Mouse (Mus musculus) lung, embryonic 14.5 days (tissue): ENCODE data around the gene Olfr724. TPM values are rescaled to one million over a fixed set of nuclear protein-coding genes. Genes with fewer than 3 reads are reported as not detected.
"Not testable (repeated sequence)": the region's sequence is repeated elsewhere in the genome, so short reads cannot be mapped to it uniquely, and the experiment has no call there.

Experiments used
- ATAC-seq: fragments of 200-750 bp; cut with Nextera tagmentation; 2 replicates; pipeline ENCODE4 v1.8.0; 2017; ENCODE audit warnings: mild to moderate bottlenecking, moderate TSS enrichment, moderate library complexity; ENCODE audit not compliant: insufficient read depth
- DNase-seq: peaks from one replicate; pipeline ENCODE4 v3.0.0-alpha.2; 2015
- H3K27ac ChIP-seq: fragments of 300-500 bp; sonication (generic); 2 replicates; pipeline ENCODE4 v1.5.1; 2014; ENCODE audit warnings: low read depth, mild to moderate bottlenecking, moderate library complexity
- H3K27me3 ChIP-seq: fragments of 300-500 bp; sonication (generic); 2 replicates; pipeline ENCODE4 v1.6.1; 2014; ENCODE audit warnings: low read length, control low read depth; ENCODE audit not compliant: insufficient read depth
- H3K36me3 ChIP-seq: fragments of 300-500 bp; sonication (generic); 2 replicates; pipeline ENCODE4 v1.6.1; 2014; ENCODE audit warnings: control low read depth; ENCODE audit not compliant: insufficient read depth
- H3K4me1 ChIP-seq: fragments of 300-500 bp; sonication (generic); 2 replicates; pipeline ENCODE4 v1.6.1; 2014; ENCODE audit warnings: antibody characterized with exemption, control low read depth; ENCODE audit not compliant: insufficient read depth
- H3K4me2 ChIP-seq: fragments of 300-500 bp; sonication (generic); 2 replicates; pipeline ENCODE4 v1.6.1; 2014; ENCODE audit warnings: mild to moderate bottlenecking
- H3K4me3 ChIP-seq: fragments of 300-500 bp; sonication (generic); 2 replicates; pipeline ENCODE4 v1.5.1; 2014; ENCODE audit warnings: low read depth, low read length
- H3K9ac ChIP-seq: fragments of 300-500 bp; sonication (generic); 2 replicates; pipeline ENCODE4 v1.6.1; 2014
- H3K9me3 ChIP-seq: fragments of 300-500 bp; sonication (generic); 2 replicates; pipeline ENCODE4 v1.6.1; 2016; ENCODE audit warnings: low read depth, low read length, control low read depth
- CTCF ChIP-seq: IDR thresholded peaks from 2 replicates; pipeline ENCODE4 v1.5.1; 2016; ENCODE audit warnings: antibody characterized with exemption, low read depth
- WGBS: fragments of 180-500 bp; shearing (Covaris S2); extraction: QIAGEN DNeasy Blood & Tissue Kit; methylation state at CpG from one replicate; pipeline ENCODE4 v1.1.7; 2014; 5-methylcytosine and 5-hydroxymethylcytosine counted together
- polyA plus RNA-seq: library from polyadenylated mRNA; unstranded; fragments of >200 nt; fragmentation: Nextera tagmentation; extraction: Ambion mirVana; gene quantifications from 2 replicates; pipeline ENCODE4 v1.2.1, GENCODE M21; 2014

The Olfr724 gene
- not detected in 2 replicates for polyA plus RNA-seq

- H3K36me3 ChIP-seq, H3K9me3 ChIP-seq, ATAC-seq, H3K27ac ChIP-seq, H3K27me3 ChIP-seq, H3K4me1 ChIP-seq, H3K4me2 ChIP-seq, H3K9ac ChIP-seq, H3K4me3 ChIP-seq, DNase-seq: not testable (repeated sequence)
- 56% methylated on average over 1 of the region's 1 CpGs for WGBS
Measured at GRCm38 (mm10) chr14:49963174-49963573, at the start of gene Olfr724. Gene Olfr724 (minus strand): TSS chr14:49963274.

GRCm38 (mm10) chr14:49955890-49956289 is 7.2 kb downstream of the Olfr724 start:
- Histone ChIP-seq H3K4me3 (no peak overlapping the region), H3K27ac (no peak overlapping the region), H3K36me3 (no peaks in the 10 kb centered on the region), H3K9ac (no peak overlapping the region), H3K4me1 (no peaks in the 10 kb centered on the region), H3K4me2 (no peak overlapping the region), H3K9me3 (no peaks in the 10 kb centered on the region), H3K27me3 (no peaks in the 10 kb centered on the region)
- WGBS = 29% methylated on average over 2 of the region's 2 CpGs
- DNase-seq = no peak
- no peak for TF ChIP-seq CTCF
- no peak for ATAC-seq

DNA sequence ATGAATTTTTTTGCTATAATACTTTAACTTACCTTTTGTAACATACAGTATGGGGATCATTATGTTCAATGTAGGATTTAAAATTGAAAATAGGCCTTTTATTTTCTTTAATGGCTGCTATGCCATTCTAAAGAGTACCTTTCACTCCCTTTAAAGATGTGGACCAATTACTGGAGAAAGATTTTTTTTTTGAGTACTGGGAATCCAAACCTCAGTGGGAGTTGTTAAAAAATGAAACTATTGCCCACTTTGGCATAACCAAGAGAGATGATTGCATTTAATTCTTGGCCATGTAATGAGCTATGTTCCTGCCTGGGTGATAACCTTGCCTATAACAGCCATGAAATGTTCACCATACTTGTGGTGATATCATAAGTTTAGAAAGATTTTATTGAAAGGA is 31.4 kb downstream of the Olfr724 start, which contains the start of gene Olfr723:
Olfr723 (minus strand) TSS at position 101 of the 400 bp plus-strand sequence.
- H3K9me3 ChIP-seq, ATAC-seq, H3K27me3 ChIP-seq, H3K4me1 ChIP-seq, DNase-seq, H3K27ac ChIP-seq, H3K36me3 ChIP-seq, H3K4me3 ChIP-seq, H3K4me2 ChIP-seq, H3K9ac ChIP-seq: not testable (repeated sequence)

Other genes starting within 250 kb of the Olfr724 start
- gene Armh4, start 179.9 kb downstream of the Olfr724 start, polyA plus RNA-seq = 12.0 and 12.2 TPM in 2 replicates
- gene Olfr722, start 61.3 kb downstream of the Olfr724 start, polyA plus RNA-seq = not detected in 2 replicates
- gene Olfr723, start 31.5 kb downstream of the Olfr724 start, polyA plus RNA-seq = not detected in 2 replicates
- gene Olfr725, start 77.1 kb upstream of the Olfr724 start, polyA plus RNA-seq = not detected in 2 replicates
- gene Olfr726, start 127.7 kb upstream of the Olfr724 start, polyA plus RNA-seq = not detected in 2 replicates
- not detected in 2 replicates for gene Olfr727, start 159.9 kb upstream of the Olfr724 start, polyA plus RNA-seq
- gene Olfr728, start 179.4 kb upstream of the Olfr724 start, polyA plus RNA-seq = not detected in 2 replicates
- not detected in 2 replicates for gene Olfr729, start 189.6 kb upstream of the Olfr724 start, polyA plus RNA-seq
- gene Olfr730, start 224.9 kb upstream of the Olfr724 start, polyA plus RNA-seq = not detected in 2 replicates